In the genomic region with DNA sequence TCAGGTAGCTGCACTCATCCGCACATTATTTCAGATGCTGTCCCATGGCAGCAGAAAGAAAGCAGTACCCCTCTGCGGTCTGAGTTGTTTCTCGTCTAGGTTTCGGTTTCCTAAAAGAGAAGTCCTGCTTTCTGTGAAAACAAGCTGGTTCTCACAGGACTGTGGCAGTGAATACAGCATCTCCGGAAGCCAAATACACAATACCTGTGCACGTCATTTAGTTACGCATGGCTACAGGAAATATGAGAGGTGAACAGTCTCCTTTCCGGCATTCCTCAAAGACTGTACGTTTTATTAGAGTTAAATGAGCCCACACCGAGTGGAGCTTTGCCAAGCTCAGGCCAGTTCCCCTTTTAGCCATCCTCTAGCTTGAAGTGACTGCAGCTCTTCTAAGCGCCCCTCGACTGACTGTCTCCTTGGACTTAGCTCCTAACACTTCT, we compare ENCODE assay signal across 1 mouse cellular context.
TF ChIP-seq lines count a peak whose summit lies in the region.

No protein-coding gene starts in this region.

TF ChIP-seq in CH12.LX, 34 proteins besides CTCF, POLR2A, EP300 and RAD21 (continued from another document):
- TF ChIP-seq JUN (IDR thresholded peaks at IDR 0.05; ENCODE audit: insufficient read depth, low read depth, low read length) (no peak), RCOR1 (conservative IDR thresholded peaks at IDR 0.05; ENCODE audit: low read depth, low read length) (no peak), MXI1 (IDR thresholded peaks at IDR 0.05; ENCODE audit: low read depth, low read length) (peak; percentile 65; the same call in 1 of the 2 replicates), SIN3A (IDR thresholded peaks at IDR 0.05; ENCODE audit: low read length) (no peak), MAX (IDR thresholded peaks at IDR 0.05; ENCODE audit: low read length) (peak; percentile 42; the same call in 1 of the 2 replicates), IRF4 (IDR thresholded peaks at IDR 0.05; ENCODE audit: low read depth, low read length) (peak; percentile 95), ETS1 (conservative IDR thresholded peaks at IDR 0.05; ENCODE audit: low read depth, low read length) (peak; percentile 84), HCFC1 (IDR thresholded peaks at IDR 0.05; ENCODE audit: low read depth, low read length) (peak; percentile 9; the same call in 1 of the 2 replicates), ZMIZ1 (IDR thresholded peaks at IDR 0.05; ENCODE audit: low read depth, low read length) (no peak), PAX5 (IDR thresholded peaks at IDR 0.05; ENCODE audit: low read length) (no peak), POLR2AphosphoS2 (IDR thresholded peaks at IDR 0.05; ENCODE audit: low read depth, low read length) (no peak), TCF12 (IDR thresholded peaks at IDR 0.05; ENCODE audit: low read depth, low read length) (peak; percentile 60), ZC3H11A (IDR thresholded peaks at IDR 0.05; ENCODE audit: low read depth, low read length) (no peak), MYC (IDR thresholded peaks at IDR 0.05; ENCODE audit: low read depth, low read length) (no peak; the same call in 1 of the 2 replicates)
